Mouse (Mus musculus) E14TG2a.4 (cell line): ENCODE data around the gene Gm49380.

ENCODE experiments used
- H3K27me3 ChIP-seq: 2 replicates; pipeline ENCODE4 v1.6.1; 2014; ENCODE audit warnings: low read length, control low read depth; ENCODE audit not compliant: insufficient read depth
- H3K36me3 ChIP-seq: 2 replicates; pipeline ENCODE4 v1.6.1; 2014; ENCODE audit warnings: low read length, control low read depth; ENCODE audit not compliant: insufficient read depth
- H3K4me1 ChIP-seq: replicated peaks from 2 replicates; pipeline ENCODE4 v1.6.1; 2014; ENCODE audit warnings: low read depth, low read length, control low read depth
- H3K4me3 ChIP-seq: replicated peaks from 2 replicates; pipeline ENCODE4 v1.5.1; 2014; ENCODE audit warnings: mild to moderate bottlenecking, low read length
- H3K9me3 ChIP-seq: 2 replicates; pipeline ENCODE4 v1.6.1; 2014; ENCODE audit warnings: low read length, control low read depth
- CTCF ChIP-seq: conservative IDR thresholded peaks from 2 replicates; pipeline ENCODE4 v1.5.1; 2014; ENCODE audit warnings: low read length
- NANOG ChIP-seq: IDR thresholded peaks from 2 replicates; pipeline ENCODE4 v1.6.1; 2014; ENCODE audit warnings: borderline replicate concordance, low read length, mixed read lengths
- POU5F1 ChIP-seq: IDR thresholded peaks from 2 replicates; pipeline ENCODE4 v1.6.1; 2014; ENCODE audit warnings: low read length, borderline replicate concordance

Gene Gm49380

DNA sequence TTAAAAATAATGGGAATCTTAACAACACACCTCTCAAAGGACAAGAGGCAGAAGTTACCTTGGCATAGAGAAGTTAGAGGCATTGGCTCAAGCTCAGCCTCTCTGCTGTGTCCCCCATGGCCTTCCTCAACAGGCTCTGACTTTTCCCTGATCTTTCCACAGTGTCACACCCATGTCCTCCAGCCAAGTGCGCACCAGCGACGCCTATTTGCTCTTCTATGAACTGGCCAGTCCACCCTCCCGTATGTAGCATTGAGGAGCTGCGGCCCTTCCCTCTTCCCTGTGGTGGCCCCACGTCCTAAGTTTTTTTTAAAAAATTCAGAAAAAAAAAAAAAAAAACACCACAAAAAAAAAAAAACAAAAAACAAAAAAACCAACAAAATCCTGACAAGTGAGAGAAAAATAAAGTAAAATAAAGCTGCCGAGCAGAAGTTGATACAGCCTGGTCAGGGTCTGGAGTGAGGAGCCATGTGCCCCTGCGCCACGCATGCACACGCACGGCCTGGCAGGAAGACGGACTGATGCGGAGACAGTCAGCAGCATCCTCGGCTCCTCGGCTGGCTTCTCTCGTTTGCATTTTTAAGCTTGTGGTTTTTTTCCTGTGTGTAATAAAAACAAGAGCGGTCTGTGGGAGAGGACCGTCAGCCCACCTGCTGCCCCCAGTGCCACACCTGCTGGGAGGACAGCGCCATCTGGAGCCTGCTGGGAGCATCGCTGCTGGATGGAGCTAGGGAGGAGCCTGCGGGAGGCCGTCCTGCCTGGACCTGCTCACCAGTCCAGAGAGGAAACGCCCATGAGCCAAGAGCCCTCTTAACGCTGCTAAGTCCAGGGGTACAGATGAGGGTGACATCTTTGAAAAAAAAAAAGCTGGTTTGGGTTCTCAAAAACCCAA is 19.4 kb downstream of the Gm49380 start:
- no peak overlapping the region for H3K4me3 ChIP-seq
- 0 out of 2 replicates have a peak, but pooled peaks cover 6% of the 10 kb centered on the region for H3K27me3 ChIP-seq
- peaks cover 64% of the 10 kb centered on the region for H3K4me1 ChIP-seq
- peaks cover 34% of the 10 kb centered on the region for H3K36me3 ChIP-seq
- TF ChIP-seq POU5F1 (no peak), CTCF (peak; percentile 86)
- H3K9me3 ChIP-seq: no peaks in the 10 kb centered on the region

DNA sequence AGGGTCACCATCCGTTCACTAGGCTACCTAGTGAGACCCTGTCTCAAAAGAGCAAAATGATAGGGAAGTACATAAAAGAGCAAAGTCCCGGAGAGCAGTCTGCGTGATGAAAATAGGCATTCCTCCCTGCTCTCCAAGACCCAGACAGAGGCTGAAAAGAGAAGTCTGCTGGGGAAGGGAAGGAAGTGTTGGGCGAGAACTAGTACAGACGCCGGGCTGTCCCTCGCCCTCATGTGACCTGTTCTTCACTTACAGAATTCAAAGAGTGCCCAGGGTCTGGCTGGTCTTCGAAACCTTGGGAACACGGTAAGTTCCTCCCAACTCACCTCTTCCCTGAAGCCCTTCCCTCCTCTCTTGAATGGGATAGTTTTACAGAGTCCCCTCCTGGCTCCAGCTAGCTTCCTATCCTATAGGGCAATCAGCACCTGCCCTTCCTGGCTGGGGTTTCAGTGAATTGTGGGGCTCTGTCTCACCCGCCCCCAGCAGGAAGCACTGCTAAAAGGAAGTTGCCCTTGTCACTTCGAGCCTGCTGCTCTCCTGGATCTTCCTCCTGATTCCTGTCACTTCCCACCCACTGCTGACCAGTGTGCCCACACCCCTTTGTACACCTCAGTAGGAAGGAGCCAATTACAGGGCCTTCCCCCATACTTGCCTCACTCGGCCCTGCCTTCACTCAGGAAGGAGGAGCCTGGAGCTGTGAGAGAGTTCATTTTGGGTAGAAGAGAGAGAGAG is 24.3 kb downstream of the Gm49380 start:
- H3K36me3 ChIP-seq: peaks cover 27% of the 10 kb centered on the region
- H3K4me3 ChIP-seq: 0 out of 2 replicates have a peak overlapping the region, but pooled peaks have one; percentile 35
- no peaks in the 10 kb centered on the region for H3K9me3 ChIP-seq
- TF ChIP-seq NANOG: no peak
- no peak for TF ChIP-seq CTCF
- TF ChIP-seq POU5F1: no peak
- peaks cover 78% of the 10 kb centered on the region for H3K4me1 ChIP-seq
- H3K27me3 ChIP-seq: peaks cover 49% of the 10 kb centered on the region

DNA sequence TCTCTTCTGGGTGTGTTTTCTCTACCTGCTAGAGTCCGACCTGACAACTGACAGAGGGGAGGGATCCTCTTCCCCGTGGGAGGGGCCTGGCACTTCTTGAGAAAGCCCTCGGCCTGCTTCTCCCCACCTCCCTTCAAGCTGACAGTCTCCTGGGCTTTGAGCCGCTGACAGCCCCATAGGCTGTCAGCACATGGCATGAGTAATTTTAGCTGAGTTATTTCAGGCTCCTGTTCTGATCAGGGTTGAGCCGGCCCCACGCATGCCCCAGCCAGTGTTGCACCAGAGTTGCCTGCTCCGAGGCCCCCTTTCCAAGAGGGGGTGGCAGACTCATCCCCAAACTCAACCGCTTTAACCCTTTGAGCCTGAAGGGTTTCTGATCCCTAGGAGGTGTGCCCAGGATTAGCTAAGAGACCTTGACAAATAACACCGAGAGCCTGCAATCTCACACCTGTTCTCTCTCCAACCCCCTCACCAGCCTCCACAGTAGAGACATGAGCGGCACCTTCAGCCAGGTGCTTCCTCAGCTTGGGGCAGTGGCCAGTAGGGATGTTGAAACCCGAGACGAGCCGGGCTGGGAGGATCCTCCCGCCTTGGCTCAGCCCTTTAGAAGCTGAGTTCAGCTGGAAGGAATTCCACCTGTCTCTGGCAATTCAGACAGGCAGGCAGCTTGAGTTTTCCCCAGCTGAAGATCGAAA is 25.4 kb downstream of the Gm49380 start:
- H3K4me3 ChIP-seq: no peak overlapping the region
- no peaks in the 10 kb centered on the region for H3K9me3 ChIP-seq
- peaks cover 78% of the 10 kb centered on the region for H3K4me1 ChIP-seq
- H3K27me3 ChIP-seq: peaks cover 60% of the 10 kb centered on the region
- H3K36me3 ChIP-seq: peaks cover 22% of the 10 kb centered on the region
- no peak for TF ChIP-seq NANOG
- TF ChIP-seq CTCF: no peak

DNA sequence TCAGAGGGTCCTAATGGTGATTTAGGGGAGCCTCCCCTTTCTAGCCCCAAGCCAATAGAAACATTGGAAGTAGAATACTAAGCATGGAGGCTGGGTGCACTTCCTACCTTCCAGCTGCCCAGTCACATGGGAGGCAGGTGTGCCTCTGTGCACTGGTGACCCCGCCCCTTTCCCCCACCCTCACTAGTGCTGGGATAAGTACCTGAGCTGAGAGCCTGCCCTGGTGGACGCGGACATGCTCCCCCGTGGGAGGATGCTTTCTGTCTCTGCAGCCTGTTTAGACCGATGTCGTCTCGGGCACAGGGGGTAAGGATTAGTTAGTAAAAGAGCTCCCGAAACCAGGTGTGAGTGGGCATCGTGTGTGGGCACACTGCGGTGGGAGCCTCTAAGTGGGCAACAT is 26.3 kb downstream of the Gm49380 start:
- Histone ChIP-seq H3K27me3 (peaks cover 70% of the 10 kb centered on the region), H3K9me3 (no peaks in the 10 kb centered on the region), H3K4me1 (peaks cover 74% of the 10 kb centered on the region), H3K36me3 (peaks cover 13% of the 10 kb centered on the region), H3K4me3 (no peak overlapping the region)
- TF ChIP-seq NANOG: no peak
- TF ChIP-seq POU5F1: no peak
- TF ChIP-seq CTCF: no peak

DNA sequence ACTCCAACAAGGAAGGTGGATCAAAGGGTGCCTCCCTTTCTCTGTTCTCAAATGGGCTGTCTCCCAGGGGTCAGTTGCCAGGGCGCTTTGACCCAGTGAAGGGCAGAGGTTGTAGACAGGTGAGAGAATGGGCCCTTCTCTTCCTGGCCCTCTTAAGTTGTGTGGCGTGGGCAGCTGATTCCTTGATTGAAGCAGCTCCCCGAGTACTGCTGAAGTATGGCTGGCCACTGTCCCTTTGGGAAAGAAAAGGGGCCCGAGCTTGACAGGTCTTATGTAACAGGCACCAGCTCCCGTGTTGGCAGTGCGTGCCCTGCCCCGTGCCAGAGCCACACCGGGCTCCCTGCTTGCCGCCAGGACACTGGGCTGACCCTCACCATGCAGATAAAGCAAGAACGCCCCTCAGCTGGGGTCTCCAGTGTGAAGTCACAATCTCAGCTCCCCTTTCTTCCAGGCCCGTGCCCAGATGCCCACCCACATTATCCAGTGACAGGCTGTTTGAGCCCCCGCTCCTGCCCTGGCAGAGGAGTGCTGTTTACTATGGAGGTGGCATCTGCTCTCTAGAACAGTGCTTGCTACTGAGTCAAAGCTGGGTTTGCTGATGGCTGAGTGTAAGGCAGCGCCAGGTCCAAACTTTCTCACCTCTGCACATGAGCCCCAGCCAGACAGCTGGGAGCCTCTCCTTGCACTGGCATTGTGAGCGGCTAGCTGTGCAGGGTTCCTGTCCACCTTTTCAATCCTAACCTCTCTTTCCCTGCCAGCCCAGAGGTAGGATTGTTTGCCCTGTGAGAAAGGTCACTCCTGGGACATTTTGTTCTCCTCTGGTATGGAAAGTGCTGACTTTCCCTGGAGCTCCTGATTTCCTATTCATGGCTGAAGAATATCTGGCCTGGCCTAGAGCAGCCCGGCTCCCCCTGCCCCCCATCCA is 27.3 kb downstream of the Gm49380 start:
- Histone ChIP-seq H3K4me1 (peaks cover 71% of the 10 kb centered on the region), H3K9me3 (no peaks in the 10 kb centered on the region), H3K27me3 (peaks cover 79% of the 10 kb centered on the region), H3K4me3 (no peak overlapping the region), H3K36me3 (peaks cover 3% of the 10 kb centered on the region; the same call in 1 of the 2 replicates)
- no peak for TF ChIP-seq NANOG
- no peak for TF ChIP-seq POU5F1
- no peak for TF ChIP-seq CTCF

DNA sequence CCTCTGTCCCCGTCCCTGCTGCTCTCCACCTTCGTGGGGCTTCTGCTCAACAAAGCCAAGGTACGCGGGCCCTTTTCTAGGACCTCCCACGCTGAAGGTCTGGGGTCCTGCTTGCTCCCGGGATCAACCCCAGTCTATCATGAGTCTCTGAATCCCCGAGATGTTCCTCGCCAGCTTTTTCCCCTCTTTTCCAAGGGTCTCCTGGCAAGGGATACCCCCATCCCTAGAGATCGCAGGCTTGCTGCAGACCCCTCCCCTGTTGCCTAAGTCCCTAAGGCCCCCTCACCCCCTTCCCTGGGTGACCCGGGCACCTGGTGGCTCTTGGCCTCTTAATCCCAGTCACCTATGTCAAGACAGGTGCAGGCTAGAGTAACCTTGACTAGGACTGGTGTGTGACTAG is 28.0 kb downstream of the Gm49380 start:
- Histone ChIP-seq H3K9me3 (no peaks in the 10 kb centered on the region), H3K36me3 (no peaks in the 10 kb centered on the region), H3K27me3 (peaks cover 85% of the 10 kb centered on the region), H3K4me3 (peak overlapping the region; percentile 85), H3K4me1 (peaks cover 65% of the 10 kb centered on the region)
- TF ChIP-seq NANOG (no peak), CTCF (no peak), POU5F1 (no peak)

DNA sequence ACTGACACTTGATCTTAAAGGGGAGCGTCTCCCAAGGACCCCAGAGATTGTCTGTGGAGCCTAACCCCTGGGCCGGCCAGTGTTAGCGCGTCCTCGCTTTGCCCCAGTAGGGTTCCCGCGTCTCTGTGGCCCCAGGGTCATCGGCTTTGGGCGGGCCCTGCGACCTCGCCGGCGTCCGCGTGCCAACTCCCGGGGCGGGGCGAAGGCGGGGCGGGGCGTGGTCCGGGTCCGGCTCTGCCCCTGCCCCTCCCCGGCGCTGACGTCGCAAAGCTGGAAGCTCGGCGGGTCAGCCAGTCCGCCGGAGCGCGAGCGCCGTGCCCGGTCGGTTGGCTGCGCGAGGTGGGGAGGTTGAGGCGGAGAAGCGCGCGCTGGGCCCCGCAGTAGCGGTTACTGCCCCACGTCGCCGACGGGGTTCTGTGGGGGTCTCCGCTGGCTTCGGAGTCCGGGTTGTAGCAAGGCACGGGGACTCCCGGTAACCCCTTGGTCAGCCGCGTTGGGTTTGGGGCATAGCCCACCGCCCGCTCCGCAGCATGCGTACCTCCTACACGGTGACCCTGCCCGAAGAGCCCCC is 28.6 kb downstream of the Gm49380 start:
- no peaks in the 10 kb centered on the region for H3K36me3 ChIP-seq
- peaks cover 90% of the 10 kb centered on the region for H3K27me3 ChIP-seq
- TF ChIP-seq NANOG (no peak), CTCF (no peak), POU5F1 (no peak)
- H3K4me3 ChIP-seq: peak overlapping the region; percentile 85
- H3K9me3 ChIP-seq: no peaks in the 10 kb centered on the region
- peaks cover 60% of the 10 kb centered on the region for H3K4me1 ChIP-seq
